Mouse (Mus musculus): ENCODE results near the gene Slc22a26. TPM values are rescaled to one million over a fixed set of nuclear protein-coding genes. Genes with fewer than 3 reads are reported as not detected.
A peak's percentile ranks its signal among the peaks of the same experiment; 100 is the strongest.
"Not testable (repeated sequence)": the region's sequence is repeated elsewhere in the genome, so short reads cannot be mapped to it uniquely, and the experiment has no call there.

Slc22a26 gene
- total RNA-seq (2014; rRNA removed) (204 and 219 TPM in 2 replicates), polyA plus RNA-seq (2012; rRNA removed) (61.3 and 79.5 TPM in 2 replicates)

DNA sequence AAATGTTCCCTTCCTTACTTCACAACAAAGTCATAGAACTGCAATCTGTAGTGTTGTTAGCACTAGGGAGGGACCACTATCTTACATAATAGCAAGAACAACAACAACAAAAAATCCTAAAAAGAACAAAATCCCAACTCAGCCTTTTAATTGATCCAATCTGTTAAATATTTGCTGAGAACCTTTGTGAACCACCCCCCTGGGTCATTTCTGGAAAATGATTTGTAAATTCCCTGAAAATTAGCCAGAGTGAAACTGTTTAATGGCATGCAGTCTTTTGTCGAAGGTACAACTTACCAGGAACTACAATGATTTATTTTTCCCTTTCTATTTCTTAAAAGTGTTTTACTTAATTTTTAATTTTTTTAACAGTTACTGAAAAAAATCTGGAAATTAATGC lies at the start of gene Slc22a26:
Slc22a26 (minus strand) TSS at position 97 of the 400 bp plus-strand sequence.
- no peak within 1 kb of the TSS for H3K27ac ChIP-seq (replicated peaks; ENCODE audit: insufficient read depth, low read depth, low read length)
- TF ChIP-seq CTCF (IDR thresholded peaks at IDR 0.05; ENCODE audit: low read depth, low read length) (no peak), POLR2A (IDR thresholded peaks at IDR 0.05; ENCODE audit: extremely low read depth, insufficient read depth, low read length) (no peak)
- H3K4me1 ChIP-seq (ENCODE audit: control insufficient read depth, insufficient read depth, low read length) = peaks cover 2% of the 10 kb centered on the region
- DNase-seq (ENCODE audit: extremely low read depth, low read depth, low spot score) = peak; percentile 88
- WGBS = 9% methylated on average over 1 of the region's 1 CpGs
- no peak within 1 kb of the TSS for H3K4me3 ChIP-seq (ENCODE audit: insufficient read depth, low read depth, low read length)
- H3K79me2 ChIP-seq (ENCODE audit: control insufficient read depth, insufficient read depth, low read length) = no peaks in the 10 kb centered on the region
- no peak within 1 kb of the TSS for H3K9ac ChIP-seq (ENCODE audit: low read depth, low read length)
- no peaks in the 10 kb centered on the region for H3K36me3 ChIP-seq (ENCODE audit: control insufficient read depth, insufficient read depth, low read length)
- no peaks in the 10 kb centered on the region for H3K27me3 ChIP-seq (ENCODE audit: control insufficient read depth, insufficient read depth, low read length)

DNA sequence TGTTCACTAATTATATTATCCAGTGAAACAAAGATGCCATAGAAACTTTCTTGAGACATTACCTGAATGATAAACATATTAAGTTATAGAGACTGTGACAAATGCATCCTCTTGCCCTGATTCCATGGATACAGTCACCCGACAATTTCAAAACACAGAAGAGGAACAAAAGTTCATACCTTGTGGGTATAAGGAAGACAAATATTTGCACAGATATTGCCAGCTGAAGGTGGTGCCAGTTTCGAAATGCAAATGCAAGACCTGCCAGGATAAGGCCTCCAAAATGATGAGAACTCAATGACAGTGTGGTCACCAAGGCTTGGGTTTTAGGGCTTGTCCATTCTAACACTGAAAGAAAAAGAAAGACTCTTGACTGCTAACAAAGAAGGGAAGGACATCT lies 27.4 kb upstream of the Slc22a26 start:
- Histone ChIP-seq H3K36me3 (ENCODE audit: control insufficient read depth, insufficient read depth, low read length) (no peaks in the 10 kb centered on the region), H3K9ac (ENCODE audit: low read depth, low read length) (no peak overlapping the region), H3K27ac (replicated peaks; ENCODE audit: insufficient read depth, low read depth, low read length) (no peak overlapping the region), H3K79me2 (ENCODE audit: control insufficient read depth, insufficient read depth, low read length) (no peaks in the 10 kb centered on the region), H3K27me3 (ENCODE audit: control insufficient read depth, insufficient read depth, low read length) (0 out of 2 replicates have a peak, but pooled peaks cover 3% of the 10 kb centered on the region), H3K4me3 (ENCODE audit: insufficient read depth, low read depth, low read length) (no peak overlapping the region), H3K4me1 (ENCODE audit: control insufficient read depth, insufficient read depth, low read length) (peaks cover 4% of the 10 kb centered on the region)
- WGBS = 12% methylated on average over 2 of the region's 2 CpGs
- no peak for TF ChIP-seq CTCF (IDR thresholded peaks at IDR 0.05; ENCODE audit: low read depth, low read length)
- no peak for TF ChIP-seq POLR2A (IDR thresholded peaks at IDR 0.05; ENCODE audit: extremely low read depth, insufficient read depth, low read length)
- DNase-seq (ENCODE audit: extremely low read depth, low read depth, low spot score) = peak; percentile 93

- Histone ChIP-seq H3K27me3 (ENCODE audit: control insufficient read depth, insufficient read depth, low read length) (no peaks in the 10 kb centered on the region), H3K9ac (ENCODE audit: low read depth, low read length) (no peak overlapping the region), H3K4me1 (ENCODE audit: control insufficient read depth, insufficient read depth, low read length) (peaks cover 7% of the 10 kb centered on the region; the same call in 1 of the 2 replicates), H3K4me3 (ENCODE audit: insufficient read depth, low read depth, low read length) (no peak overlapping the region), H3K27ac (replicated peaks; ENCODE audit: insufficient read depth, low read depth, low read length) (no peak overlapping the region), H3K79me2 (ENCODE audit: control insufficient read depth, insufficient read depth, low read length) (no peaks in the 10 kb centered on the region), H3K36me3 (ENCODE audit: control insufficient read depth, insufficient read depth, low read length) (no peaks in the 10 kb centered on the region)
- WGBS = 25% methylated on average over 1 of the region's 1 CpGs
- TF ChIP-seq CTCF (IDR thresholded peaks at IDR 0.05; ENCODE audit: low read depth, low read length) = no peak
- TF ChIP-seq POLR2A (IDR thresholded peaks at IDR 0.05; ENCODE audit: extremely low read depth, insufficient read depth, low read length) = no peak
- peak; percentile 91 for DNase-seq (ENCODE audit: extremely low read depth, low read depth, low spot score)
Observed at GRCm38 (mm10) chr19:7790571-7790970, 11.9 kb downstream of the Slc22a26 start.

DNA sequence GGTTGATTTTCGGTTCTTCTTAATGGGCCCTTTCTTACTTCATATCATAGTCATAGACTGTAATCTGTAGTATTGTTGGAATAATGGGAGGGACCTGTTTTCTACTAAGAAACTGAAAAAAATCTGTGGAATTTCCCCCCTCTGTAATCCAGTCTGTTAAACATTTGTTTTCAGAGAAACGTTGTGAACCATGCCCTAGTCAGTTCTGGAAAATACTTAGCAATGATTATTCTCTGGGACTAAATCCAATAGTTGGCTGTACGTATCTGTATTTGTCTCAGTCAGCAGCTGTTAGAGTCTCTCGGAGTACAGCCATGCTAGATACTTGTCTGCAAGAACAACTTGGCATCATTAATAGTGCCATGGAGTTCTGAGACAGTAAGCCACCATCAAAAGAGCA lies 27.2 kb downstream of the Slc22a26 start:
- Histone ChIP-seq H3K4me3 (ENCODE audit: insufficient read depth, low read depth, low read length) (no peak overlapping the region), H3K9ac (ENCODE audit: low read depth, low read length) (no peak overlapping the region), H3K27ac (replicated peaks; ENCODE audit: insufficient read depth, low read depth, low read length) (no peak overlapping the region), H3K27me3 (ENCODE audit: control insufficient read depth, insufficient read depth, low read length) (no peaks in the 10 kb centered on the region), H3K36me3 (ENCODE audit: control insufficient read depth, insufficient read depth, low read length) (no peaks in the 10 kb centered on the region), H3K79me2 (ENCODE audit: control insufficient read depth, insufficient read depth, low read length) (no peaks in the 10 kb centered on the region), H3K4me1 (ENCODE audit: control insufficient read depth, insufficient read depth, low read length) (peaks cover 5% of the 10 kb centered on the region)
- no peak for TF ChIP-seq CTCF (IDR thresholded peaks at IDR 0.05; ENCODE audit: low read depth, low read length)
- TF ChIP-seq POLR2A (IDR thresholded peaks at IDR 0.05; ENCODE audit: extremely low read depth, insufficient read depth, low read length) = no peak
- peak; percentile 94 for DNase-seq (ENCODE audit: extremely low read depth, low read depth, low spot score)
- WGBS = 14% methylated on average over 4 of the region's 4 CpGs

DNA sequence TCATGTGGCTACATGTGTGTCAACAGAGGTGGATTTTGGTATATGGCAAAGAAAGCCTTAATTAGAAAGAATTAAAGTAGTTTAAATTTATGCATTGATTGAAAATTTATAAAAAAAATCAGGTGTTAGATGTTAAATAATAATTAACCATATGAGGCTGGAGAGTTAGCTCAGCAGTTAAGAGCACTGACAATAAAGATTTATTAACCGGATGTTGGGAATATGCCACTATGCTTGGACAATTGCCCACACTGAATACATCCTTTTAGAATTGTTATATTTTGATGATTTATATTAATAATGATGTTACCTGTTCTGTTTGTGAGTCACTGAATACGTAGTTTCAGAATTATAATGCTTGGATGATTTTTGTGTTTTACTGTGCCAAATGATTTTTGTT lies 36.3 kb downstream of the Slc22a26 start:
- TF ChIP-seq CTCF (IDR thresholded peaks at IDR 0.05; ENCODE audit: low read depth, low read length) (no peak), POLR2A (IDR thresholded peaks at IDR 0.05; ENCODE audit: extremely low read depth, insufficient read depth, low read length) (no peak)

GRCm38 (mm10) chr19:7765599-7765998 lies 36.9 kb downstream of the Slc22a26 start:
- TF ChIP-seq POLR2A (IDR thresholded peaks at IDR 0.05; ENCODE audit: extremely low read depth, insufficient read depth, low read length) = no peak
- no peak for TF ChIP-seq CTCF (IDR thresholded peaks at IDR 0.05; ENCODE audit: low read depth, low read length)
- Histone ChIP-seq H3K4me3 (ENCODE audit: insufficient read depth, low read depth, low read length) (no peak overlapping the region), H3K27me3 (ENCODE audit: control insufficient read depth, insufficient read depth, low read length) (no peaks in the 10 kb centered on the region), H3K27ac (replicated peaks; ENCODE audit: insufficient read depth, low read depth, low read length) (no peak overlapping the region), H3K36me3 (ENCODE audit: control insufficient read depth, insufficient read depth, low read length) (no peaks in the 10 kb centered on the region), H3K79me2 (ENCODE audit: control insufficient read depth, insufficient read depth, low read length) (no peaks in the 10 kb centered on the region), H3K4me1 (ENCODE audit: control insufficient read depth, insufficient read depth, low read length) (peaks cover 3% of the 10 kb centered on the region; the same call in 1 of the 2 replicates), H3K9ac (ENCODE audit: low read depth, low read length) (no peak overlapping the region)
- WGBS = 24% methylated on average over 3 of the region's 3 CpGs
- peak; percentile 94 for DNase-seq (ENCODE audit: extremely low read depth, low read depth, low spot score)

More for the DNA sequence above, 36.3 kb downstream of the Slc22a26 start:
- Histone ChIP-seq H3K27me3 (ENCODE audit: control insufficient read depth, insufficient read depth, low read length) (no peaks in the 10 kb centered on the region), H3K4me3 (ENCODE audit: insufficient read depth, low read depth, low read length) (no peak overlapping the region), H3K79me2 (ENCODE audit: control insufficient read depth, insufficient read depth, low read length) (no peaks in the 10 kb centered on the region), H3K36me3 (ENCODE audit: control insufficient read depth, insufficient read depth, low read length) (no peaks in the 10 kb centered on the region), H3K27ac (replicated peaks; ENCODE audit: insufficient read depth, low read depth, low read length) (no peak overlapping the region), H3K9ac (ENCODE audit: low read depth, low read length) (no peak overlapping the region), H3K4me1 (ENCODE audit: control insufficient read depth, insufficient read depth, low read length) (peaks cover 3% of the 10 kb centered on the region; the same call in 1 of the 2 replicates)
- WGBS = 41% methylated on average over 2 of the region's 2 CpGs
- DNase-seq (ENCODE audit: extremely low read depth, low read depth, low spot score) = no peak

GRCm38 (mm10) chr19:7753371-7753770 lies 49.1 kb downstream of the Slc22a26 start:
- H3K36me3 ChIP-seq (ENCODE audit: control insufficient read depth, insufficient read depth, low read length); H3K27me3 ChIP-seq (ENCODE audit: control insufficient read depth, insufficient read depth, low read length); H3K4me3 ChIP-seq (ENCODE audit: insufficient read depth, low read depth, low read length); H3K9ac ChIP-seq (ENCODE audit: low read depth, low read length); H3K79me2 ChIP-seq (ENCODE audit: control insufficient read depth, insufficient read depth, low read length); DNase-seq (ENCODE audit: extremely low read depth, low read depth, low spot score); H3K27ac ChIP-seq (replicated peaks; ENCODE audit: insufficient read depth, low read depth, low read length); H3K4me1 ChIP-seq (ENCODE audit: control insufficient read depth, insufficient read depth, low read length): not testable (repeated sequence)
- WGBS = 77% methylated on average over 13 of the region's 13 CpGs

All from liver, adult 2 months (tissue).